Mouse (Mus musculus) liver, embryonic 12.5 days (tissue): Measurements from ENCODE around the gene Dhrs1. TPM values are rescaled to one million over a fixed set of nuclear protein-coding genes. Genes with fewer than 3 reads are reported as not detected.

Experiments used
- ATAC-seq: fragments of 200-750 bp; cut with Nextera tagmentation; 2 replicates; pipeline ENCODE4 v1.8.0; 2017; ENCODE audit warnings: moderate number of reproducible peaks, mild to moderate bottlenecking, moderate library complexity
- H3K27ac ChIP-seq: fragments of 300-500 bp; sonication (generic); 2 replicates; pipeline ENCODE4 v1.5.1; 2016; ENCODE audit warnings: mild to moderate bottlenecking
- H3K27me3 ChIP-seq: fragments of 300-500 bp; sonication (generic); replicated peaks from 2 replicates; pipeline ENCODE4 v1.6.1; 2016; ENCODE audit warnings: mild to moderate bottlenecking, moderate library complexity
- H3K36me3 ChIP-seq: fragments of 300-500 bp; sonication (generic); 2 replicates; pipeline ENCODE4 v1.6.1; 2016; ENCODE audit warnings: mild to moderate bottlenecking, moderate library complexity
- H3K4me1 ChIP-seq: fragments of 300-500 bp; sonication (generic); 2 replicates; pipeline ENCODE4 v1.6.1; 2016
- H3K4me2 ChIP-seq: fragments of 300-500 bp; sonication (generic); 2 replicates; pipeline ENCODE4 v1.6.1; 2016; ENCODE audit warnings: mild to moderate bottlenecking, moderate library complexity
- H3K4me3 ChIP-seq: fragments of 300-500 bp; sonication (generic); 2 replicates; pipeline ENCODE4 v1.5.1; 2016; ENCODE audit warnings: mild to moderate bottlenecking, moderate library complexity
- H3K9ac ChIP-seq: fragments of 300-500 bp; sonication (generic); 2 replicates; pipeline ENCODE4 v1.6.1; 2016; ENCODE audit warnings: mild to moderate bottlenecking, moderate library complexity
- H3K9me3 ChIP-seq: fragments of 300-500 bp; sonication (generic); replicated peaks from 2 replicates; pipeline ENCODE4 v1.6.1; 2016; ENCODE audit warnings: mild to moderate bottlenecking, moderate library complexity
- WGBS: fragments of 180-500 bp; shearing (Covaris S2); methylation state at CpG from one replicate; pipeline ENCODE4 v1.1.7; 2016; ENCODE audit not compliant: insufficient replicate concordance; 5-methylcytosine and 5-hydroxymethylcytosine counted together
- polyA plus RNA-seq: library from polyadenylated mRNA; unstranded; fragments of >200 nt; fragmentation: Nextera tagmentation; extraction: Ambion mirVana; gene quantifications from 2 replicates; pipeline ENCODE4 v1.2.1, GENCODE M21; 2016

The Dhrs1 gene
- polyA plus RNA-seq, 1 experiment from 2014 or later: 34.3 TPM

DNA sequence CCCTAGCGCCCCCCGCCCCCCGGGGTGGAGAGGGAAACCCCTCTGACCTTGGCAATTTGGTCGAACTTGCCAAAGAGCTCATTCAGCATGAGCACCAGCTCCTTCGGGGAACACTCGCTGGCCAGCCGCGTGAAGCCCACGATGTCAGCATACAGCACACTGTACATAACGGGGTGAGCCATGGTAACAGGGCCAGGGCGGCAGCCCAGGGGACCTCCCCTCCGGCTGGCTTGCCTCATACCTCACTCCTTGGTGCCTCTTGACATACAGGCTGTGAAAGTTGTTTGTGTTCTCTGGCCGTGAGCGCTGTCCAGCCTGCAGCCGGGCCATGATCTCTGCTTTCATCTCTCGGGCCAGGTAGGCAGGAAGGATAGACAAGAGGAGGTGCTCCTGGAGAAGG is 34.2 kb upstream of the Dhrs1 start:
- 66% methylated on average over 16 of the region's 16 CpGs for WGBS
- ATAC-seq: no peak
- H3K4me3 ChIP-seq: no peak overlapping the region
- no peak overlapping the region for H3K4me2 ChIP-seq
- H3K4me1 ChIP-seq: peaks cover 43% of the 10 kb centered on the region
- no peak overlapping the region for H3K9ac ChIP-seq
- peaks cover 56% of the 10 kb centered on the region for H3K27me3 ChIP-seq
- H3K27ac ChIP-seq: no peak overlapping the region
- H3K36me3 ChIP-seq: no peaks in the 10 kb centered on the region
- no peaks in the 10 kb centered on the region for H3K9me3 ChIP-seq

DNA sequence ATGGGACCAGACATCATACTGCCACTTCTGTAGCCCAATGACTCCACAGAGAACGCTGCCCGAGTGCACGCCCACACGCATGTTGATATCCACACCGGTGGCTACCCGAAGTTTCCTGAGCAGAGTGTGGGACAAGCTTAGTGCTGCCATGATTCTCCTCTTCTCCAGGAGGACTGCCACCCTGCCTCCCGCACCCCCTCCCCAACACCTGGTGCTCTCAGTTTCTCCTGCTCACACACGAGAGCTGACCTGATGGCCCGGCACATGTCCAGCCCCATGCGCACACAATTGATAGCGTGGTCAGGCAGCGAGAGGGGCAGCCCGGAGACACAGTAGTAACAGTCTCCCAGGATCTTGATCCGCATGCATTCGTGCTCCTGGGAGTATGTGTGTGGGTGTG is 33.2 kb upstream of the Dhrs1 start:
- no peak for ATAC-seq
- no peak overlapping the region for H3K4me2 ChIP-seq
- H3K4me1 ChIP-seq: peaks cover 38% of the 10 kb centered on the region
- H3K27ac ChIP-seq: no peak overlapping the region
- H3K36me3 ChIP-seq: no peaks in the 10 kb centered on the region
- H3K27me3 ChIP-seq: peaks cover 56% of the 10 kb centered on the region
- no peak overlapping the region for H3K9ac ChIP-seq
- 79% methylated on average over 15 of the region's 15 CpGs for WGBS
- H3K4me3 ChIP-seq: no peak overlapping the region
- H3K9me3 ChIP-seq: no peaks in the 10 kb centered on the region

DNA sequence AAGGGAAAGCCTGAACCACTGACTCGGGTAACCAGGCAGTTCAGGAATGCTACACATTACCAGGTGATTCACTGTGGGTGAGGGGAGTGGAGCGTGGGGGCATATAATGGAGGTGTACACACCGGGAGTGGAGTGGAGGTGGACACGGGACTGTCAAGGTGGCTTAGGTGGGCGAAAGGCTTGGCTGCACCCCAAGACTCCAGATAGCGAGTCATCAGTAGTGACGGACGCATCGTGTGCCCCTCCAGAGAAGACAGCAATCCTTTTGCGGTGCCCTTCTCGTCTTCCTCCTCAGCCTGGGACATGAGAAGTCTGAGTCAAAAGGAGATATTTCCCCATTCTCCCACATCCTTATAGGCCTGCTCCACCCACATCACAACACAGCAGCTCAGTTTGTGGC is 32.3 kb upstream of the Dhrs1 start:
- Histone ChIP-seq H3K9me3 (no peaks in the 10 kb centered on the region), H3K36me3 (no peaks in the 10 kb centered on the region), H3K27me3 (peaks cover 53% of the 10 kb centered on the region), H3K4me3 (no peak overlapping the region), H3K4me1 (peaks cover 33% of the 10 kb centered on the region), H3K4me2 (no peak overlapping the region), H3K9ac (no peak overlapping the region), H3K27ac (no peak overlapping the region)
- ATAC-seq: no peak
- 72% methylated on average over 11 of the region's 11 CpGs for WGBS

DNA sequence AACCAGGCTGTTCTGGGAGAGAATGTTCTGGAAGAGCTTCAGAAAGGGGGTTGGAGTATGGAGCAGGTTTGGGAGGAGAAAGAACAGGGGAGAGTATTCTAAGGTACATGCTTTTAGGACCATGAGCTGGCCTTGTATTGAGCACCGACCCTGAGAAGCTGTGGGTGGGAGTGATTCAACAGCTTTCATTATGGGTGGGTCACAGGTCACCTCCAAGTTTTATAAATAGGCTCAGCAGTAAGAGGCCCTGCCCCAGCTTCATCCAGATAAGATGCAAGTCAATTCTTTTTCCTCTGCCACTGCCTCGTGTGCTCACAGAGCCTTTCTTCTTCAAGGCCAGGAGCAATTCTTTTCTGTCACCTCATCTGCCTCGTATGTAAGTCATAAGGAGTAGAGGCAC is 31.7 kb upstream of the Dhrs1 start:
- 15% methylated on average over 3 of the region's 3 CpGs for WGBS
- Histone ChIP-seq H3K9ac (no peak overlapping the region), H3K27ac (no peak overlapping the region), H3K4me1 (peaks cover 33% of the 10 kb centered on the region), H3K36me3 (no peaks in the 10 kb centered on the region), H3K4me3 (no peak overlapping the region), H3K9me3 (no peaks in the 10 kb centered on the region), H3K4me2 (no peak overlapping the region), H3K27me3 (peaks cover 53% of the 10 kb centered on the region)
- ATAC-seq: no peak

DNA sequence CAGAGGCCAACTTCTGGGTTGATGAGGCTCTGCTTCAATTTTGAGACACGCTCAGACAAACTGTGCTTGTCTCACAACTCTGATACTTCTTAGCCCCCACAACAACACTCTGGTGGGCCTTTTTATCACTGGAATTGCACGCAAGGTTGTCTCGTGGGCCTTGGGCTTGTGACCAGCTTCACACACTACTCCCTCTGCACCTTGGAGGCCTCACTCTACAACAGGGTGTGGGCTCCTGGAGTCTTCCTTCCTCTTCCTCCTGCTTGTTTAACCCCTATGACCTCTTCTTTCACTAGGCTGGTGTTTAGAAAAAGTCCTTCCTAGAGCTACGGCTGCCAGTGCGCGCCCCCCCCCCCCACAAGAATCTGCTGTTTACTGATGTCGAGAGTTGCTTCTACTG is 31.2 kb upstream of the Dhrs1 start:
- H3K4me1 ChIP-seq: peaks cover 30% of the 10 kb centered on the region
- no peak overlapping the region for H3K27ac ChIP-seq

DNA sequence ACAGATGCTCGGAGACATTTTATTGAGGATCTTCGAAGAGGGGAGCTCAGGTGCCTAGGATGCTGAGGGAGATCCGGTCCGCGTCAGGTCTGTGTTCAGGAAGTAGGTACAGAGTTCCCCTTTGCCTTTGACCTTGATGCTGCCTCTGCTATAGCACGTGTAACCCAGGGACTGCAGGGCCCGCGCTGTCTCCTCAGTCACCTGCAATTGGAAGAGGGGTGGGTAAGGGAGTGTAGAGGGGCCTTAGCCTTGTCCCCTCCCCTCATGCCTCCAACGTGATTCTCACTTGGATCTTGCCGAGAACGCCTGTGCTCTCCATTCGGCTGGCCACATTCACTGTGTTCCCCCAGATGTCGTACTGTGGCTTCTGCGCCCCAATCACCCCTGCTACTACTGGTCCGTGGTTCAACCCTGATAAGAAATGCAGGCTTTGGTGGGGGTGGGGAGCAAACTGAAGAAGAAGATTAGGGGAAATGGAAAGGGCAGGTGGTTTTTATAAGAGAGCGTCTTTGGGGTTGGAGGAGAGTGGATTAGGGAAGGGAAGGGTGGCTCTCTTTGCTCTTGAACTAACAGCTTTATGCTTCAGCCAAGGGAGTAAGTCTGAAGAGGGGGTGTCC is 23.7 kb upstream of the Dhrs1 start:
- no peak overlapping the region for H3K4me3 ChIP-seq
- H3K9me3 ChIP-seq: no peaks in the 10 kb centered on the region
- ATAC-seq: peak; percentile 68
- 28% methylated on average over 16 of the region's 16 CpGs for WGBS
- peaks cover 67% of the 10 kb centered on the region for H3K27me3 ChIP-seq
- peak overlapping the region; percentile 43 for H3K4me2 ChIP-seq
- H3K27ac ChIP-seq: no peak overlapping the region
- H3K4me1 ChIP-seq: peaks cover 55% of the 10 kb centered on the region
- H3K36me3 ChIP-seq: no peaks in the 10 kb centered on the region
- H3K9ac ChIP-seq: no peak overlapping the region; the same call in 1 of the 2 replicates

More for the DNA sequence above, 31.2 kb upstream of the Dhrs1 start:
- H3K27me3 ChIP-seq: peaks cover 53% of the 10 kb centered on the region
- no peaks in the 10 kb centered on the region for H3K36me3 ChIP-seq
- no peak for ATAC-seq
- H3K9me3 ChIP-seq: no peaks in the 10 kb centered on the region
- no peak overlapping the region for H3K4me2 ChIP-seq
- WGBS: 51% methylated on average over 7 of the region's 7 CpGs
- H3K4me3 ChIP-seq: no peak overlapping the region
- no peak overlapping the region for H3K9ac ChIP-seq

DNA sequence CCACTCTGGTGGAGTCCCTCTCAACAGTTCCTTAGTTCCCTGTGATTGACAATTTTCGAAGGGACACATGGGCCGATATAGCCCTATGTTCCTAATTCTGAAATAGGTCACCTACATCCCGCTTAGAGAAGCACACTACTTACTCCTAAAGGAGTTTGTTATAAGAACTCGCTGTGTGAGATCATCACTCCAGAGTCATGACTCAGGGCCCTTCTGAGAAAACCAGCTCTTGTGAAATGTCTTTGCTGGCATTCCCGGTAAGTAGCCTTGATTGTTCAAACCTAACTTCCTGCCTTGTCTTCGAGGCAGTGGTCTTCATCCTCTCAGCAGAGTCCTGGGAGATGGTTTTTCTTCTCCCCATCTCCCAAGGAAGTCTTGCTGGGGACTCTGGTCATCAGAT is 23.1 kb upstream of the Dhrs1 start:
- no peak overlapping the region for H3K4me3 ChIP-seq
- WGBS: 72% methylated on average over 6 of the region's 6 CpGs
- H3K4me1 ChIP-seq: peaks cover 57% of the 10 kb centered on the region
- no peak overlapping the region for H3K9ac ChIP-seq
- H3K36me3 ChIP-seq: no peaks in the 10 kb centered on the region
- no peaks in the 10 kb centered on the region for H3K9me3 ChIP-seq
- H3K4me2 ChIP-seq: peak overlapping the region; percentile 79
- peaks cover 67% of the 10 kb centered on the region for H3K27me3 ChIP-seq
- ATAC-seq: no peak
- H3K27ac ChIP-seq: no peak overlapping the region

DNA sequence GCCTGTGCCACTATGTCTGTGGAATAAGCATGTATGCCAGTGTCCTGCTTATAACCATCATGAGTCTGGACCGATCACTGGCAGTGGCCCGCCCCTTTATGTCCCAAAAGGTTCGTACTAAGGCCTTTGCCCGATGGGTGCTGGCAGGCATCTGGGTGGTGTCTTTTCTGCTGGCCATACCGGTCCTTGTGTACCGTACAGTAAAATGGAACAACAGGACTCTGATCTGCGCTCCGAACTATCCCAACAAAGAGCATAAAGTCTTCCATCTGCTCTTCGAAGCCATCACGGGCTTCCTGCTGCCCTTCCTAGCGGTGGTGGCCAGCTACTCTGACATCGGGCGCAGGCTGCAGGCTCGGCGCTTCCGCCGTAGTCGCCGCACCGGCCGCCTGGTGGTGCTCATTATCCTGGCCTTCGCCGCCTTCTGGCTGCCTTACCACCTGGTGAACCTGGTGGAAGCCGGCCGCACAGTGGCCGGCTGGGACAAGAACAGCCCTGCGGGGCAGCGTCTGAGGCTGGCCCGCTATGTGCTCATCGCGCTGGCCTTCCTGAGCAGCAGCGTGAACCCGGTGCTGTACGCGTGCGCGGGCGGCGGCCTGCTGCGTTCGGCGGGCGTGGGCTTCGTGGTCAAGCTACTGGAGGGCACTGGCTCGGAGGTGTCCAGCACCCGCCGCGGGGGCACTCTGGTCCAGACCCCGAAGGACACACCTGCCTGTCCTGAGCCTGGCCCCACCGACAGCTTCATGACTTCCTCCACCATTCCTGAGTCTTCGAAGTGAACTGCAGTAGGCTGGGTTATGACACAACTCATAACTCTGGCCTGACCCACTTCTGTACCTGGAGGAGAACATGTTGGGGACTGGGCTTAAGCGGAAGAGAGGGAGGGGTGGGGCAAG is 22.3 kb upstream of the Dhrs1 start:
- Histone ChIP-seq H3K4me1 (peaks cover 64% of the 10 kb centered on the region), H3K27ac (no peak overlapping the region), H3K36me3 (no peaks in the 10 kb centered on the region), H3K4me3 (peak overlapping the region; percentile 44), H3K9me3 (no peaks in the 10 kb centered on the region), H3K9ac (peak overlapping the region; percentile 49), H3K27me3 (peaks cover 69% of the 10 kb centered on the region), H3K4me2 (peak overlapping the region; percentile 79)
- WGBS: 11% methylated on average over 52 of the region's 52 CpGs
- ATAC-seq: peak; percentile 25

DNA sequence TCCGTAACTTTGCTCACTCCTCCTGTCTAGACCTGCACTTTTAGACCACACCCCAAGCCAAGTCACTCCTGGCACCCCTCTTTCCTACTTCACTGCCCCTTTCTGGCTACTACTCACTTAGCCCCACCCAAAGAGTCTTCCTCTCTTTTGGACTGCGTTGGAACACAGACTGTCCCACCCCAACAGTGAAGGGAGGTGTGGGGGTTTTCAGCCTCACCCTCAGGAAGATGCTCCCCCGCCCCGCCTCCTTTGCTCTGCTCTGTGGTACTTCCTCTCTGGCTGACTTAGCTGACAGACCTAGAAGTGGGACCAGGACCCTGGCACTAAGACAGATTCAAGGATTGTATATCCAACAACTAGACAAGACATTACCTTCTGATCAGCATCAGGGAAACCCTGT is 20.2 kb upstream of the Dhrs1 start, which contains the start of gene Ltb4r1:
TSS of gene Ltb4r1 (plus strand) at position 267 of the 400 bp plus-strand sequence.
- no peak within 1 kb of the TSS for H3K4me2 ChIP-seq
- H3K27ac ChIP-seq: peak within 1 kb of the TSS; percentile 22; the same call in 1 of the 2 replicates
- H3K9ac ChIP-seq: no peak within 1 kb of the TSS
- no peak within 1 kb of the TSS for H3K4me3 ChIP-seq
- peaks cover 79% of the 10 kb centered on the region for H3K27me3 ChIP-seq
- WGBS: 23% methylated on average over 4 of the region's 4 CpGs
- no peaks in the 10 kb centered on the region for H3K36me3 ChIP-seq
- ATAC-seq: no peak
- H3K4me1 ChIP-seq: peaks cover 75% of the 10 kb centered on the region
- no peaks in the 10 kb centered on the region for H3K9me3 ChIP-seq

DNA sequence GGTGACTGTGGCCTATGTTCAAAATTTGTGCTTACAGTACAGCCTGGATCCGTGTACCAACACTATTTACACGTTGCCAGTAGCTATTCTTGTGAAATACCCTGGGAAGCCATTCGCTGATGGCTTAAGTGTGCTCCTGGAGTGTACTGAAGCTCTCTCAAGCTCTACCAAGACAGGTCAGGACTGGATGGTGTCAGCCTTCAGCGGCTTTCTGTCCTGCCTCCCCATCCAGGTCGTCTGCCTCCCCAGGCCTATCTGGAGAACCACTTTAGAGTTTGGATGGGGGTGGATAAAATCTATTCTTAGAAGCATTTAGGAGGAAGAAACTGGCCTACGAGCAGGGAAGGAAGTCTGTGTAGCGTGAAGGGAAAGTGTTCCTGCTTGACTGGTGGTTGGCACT is 17.7 kb upstream of the Dhrs1 start:
- no peaks in the 10 kb centered on the region for H3K9me3 ChIP-seq
- H3K36me3 ChIP-seq: no peaks in the 10 kb centered on the region
- ATAC-seq: no peak
- H3K27ac ChIP-seq: peak overlapping the region; percentile 6; the same call in 1 of the 2 replicates
- peaks cover 71% of the 10 kb centered on the region for H3K27me3 ChIP-seq
- no peak overlapping the region; the same call in 1 of the 2 replicates for H3K4me3 ChIP-seq
- H3K4me2 ChIP-seq: peak overlapping the region; percentile 91
- WGBS: 32% methylated on average over 7 of the region's 7 CpGs
- no peak overlapping the region; the same call in 1 of the 2 replicates for H3K9ac ChIP-seq
- H3K4me1 ChIP-seq: peaks cover 62% of the 10 kb centered on the region

DNA sequence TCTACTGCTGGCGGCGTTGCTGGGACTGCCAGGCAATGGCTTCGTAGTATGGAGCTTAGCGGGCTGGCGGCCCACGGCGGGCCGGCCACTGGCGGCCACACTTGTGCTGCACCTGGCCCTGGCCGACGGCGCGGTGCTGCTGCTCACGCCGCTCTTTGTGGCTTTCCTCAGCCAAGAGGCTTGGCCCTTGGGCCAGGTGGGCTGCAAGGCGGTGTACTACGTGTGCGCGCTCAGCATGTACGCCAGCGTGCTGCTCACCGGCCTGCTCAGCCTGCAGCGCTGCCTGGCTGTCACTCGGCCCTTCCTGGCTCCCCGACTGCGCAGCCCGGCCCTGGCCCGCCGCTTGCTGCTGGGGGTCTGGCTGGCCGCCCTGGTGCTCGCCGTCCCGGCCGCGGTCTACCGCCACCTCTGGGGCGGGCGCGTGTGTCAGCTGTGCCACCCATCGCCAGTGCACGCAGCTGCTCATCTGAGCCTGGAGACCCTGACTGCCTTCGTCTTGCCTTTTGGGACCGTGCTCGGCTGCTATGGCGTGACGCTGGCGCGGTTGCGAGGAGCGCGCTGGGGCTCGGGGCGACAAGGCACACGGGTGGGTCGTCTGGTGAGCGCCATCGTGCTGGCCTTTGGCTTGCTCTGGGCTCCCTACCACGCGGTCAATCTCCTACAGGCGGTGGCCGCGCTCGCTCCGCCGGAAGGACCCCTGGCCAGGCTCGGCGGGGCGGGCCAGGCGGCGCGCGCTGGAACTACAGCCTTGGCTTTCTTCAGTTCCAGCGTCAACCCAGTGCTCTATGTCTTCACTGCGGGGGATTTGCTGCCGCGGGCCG is 16.7 kb upstream of the Dhrs1 start:
- Histone ChIP-seq H3K9ac (peak overlapping the region; percentile 74), H3K9me3 (no peaks in the 10 kb centered on the region), H3K27ac (peak overlapping the region; percentile 25), H3K4me3 (peak overlapping the region; percentile 59), H3K4me2 (peak overlapping the region; percentile 91), H3K27me3 (peaks cover 62% of the 10 kb centered on the region), H3K36me3 (no peaks in the 10 kb centered on the region), H3K4me1 (peaks cover 62% of the 10 kb centered on the region)
- WGBS: 2% methylated on average over 77 of the region's 77 CpGs
- peak; percentile 34; the same call in 1 of the 2 replicates for ATAC-seq
